Mouse (Mus musculus): ENCODE measurements around the gene Rbms3. TPM values are rescaled to one million over a fixed set of nuclear protein-coding genes. Genes with fewer than 3 reads are reported as not detected.

The Rbms3 gene
- total RNA-seq, 2 experiments from 2014 or later, result 10.9 to 11.6 TPM

DNA sequence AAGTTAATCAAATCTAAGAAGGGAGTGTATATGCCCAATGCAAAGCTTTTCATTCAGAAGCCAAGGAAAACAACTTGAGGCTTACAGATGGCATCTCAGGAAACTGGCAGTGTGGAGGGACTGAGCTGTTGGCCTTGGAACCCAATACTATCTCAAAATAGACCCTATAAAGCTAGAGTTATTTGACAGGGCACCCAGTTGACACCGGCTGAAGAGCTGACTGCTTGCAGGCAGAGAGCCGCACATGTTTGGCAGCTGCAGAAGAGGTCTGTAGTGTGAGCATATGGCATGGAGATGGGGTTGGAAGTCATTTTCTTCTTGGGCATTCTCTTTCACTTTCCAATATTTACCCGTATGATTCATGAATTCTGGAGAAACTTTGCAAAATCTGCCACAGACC lies 616.3 kb downstream of the Rbms3 start:
- no peak for DNase-seq
- intact Hi-C loops (cut with DNase I), result no loop called here

- DNase-seq, result no peak
- intact Hi-C loops (cut with DNase I), result no loop called here
Observed at GRCm38 (mm10) chr9:117010801-117011200, 618.9 kb downstream of the Rbms3 start.

GRCm38 (mm10) chr9:117008194-117008593 lies 621.5 kb downstream of the Rbms3 start:
- no peak for DNase-seq

GRCm38 (mm10) chr9:117002083-117002482 lies 627.6 kb downstream of the Rbms3 start:
- no peak for DNase-seq
- intact Hi-C loops (cut with DNase I), result no loop called here

More at GRCm38 (mm10) chr9:117008194-117008593, 621.5 kb downstream of the Rbms3 start:
- intact Hi-C loops (cut with DNase I), result no loop called here

- no peak for DNase-seq
- intact Hi-C loops (cut with DNase I), result no loop called here
Observed at GRCm38 (mm10) chr9:116999186-116999585, 630.5 kb downstream of the Rbms3 start.

DNA sequence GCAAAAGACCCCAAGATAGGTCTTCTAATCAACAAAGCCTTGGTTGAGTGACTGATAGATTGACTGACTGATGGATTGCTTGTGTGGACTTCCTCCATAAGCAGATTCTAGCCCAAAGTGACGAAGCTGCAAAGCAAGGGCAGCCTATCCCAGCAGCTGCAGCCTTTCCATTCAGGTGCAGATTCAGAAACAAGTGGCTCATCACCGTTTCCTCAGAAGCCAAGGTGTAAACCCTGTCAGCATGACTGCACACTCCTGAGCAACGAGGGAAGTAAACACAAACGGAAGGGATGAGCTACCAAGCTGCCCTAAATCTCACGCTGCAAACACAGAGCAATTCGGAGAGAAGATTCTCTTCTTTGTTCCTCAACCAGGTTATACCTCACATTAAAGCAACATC lies 639.4 kb downstream of the Rbms3 start:
- intact Hi-C loops (cut with DNase I), result no loop called here
- DNase-seq, result no peak

- intact Hi-C loops (cut with DNase I), result no loop called here
Observed at GRCm38 (mm10) chr9:116980801-116981200, 648.9 kb downstream of the Rbms3 start.

GRCm38 (mm10) chr9:116977428-116977827 lies 652.3 kb downstream of the Rbms3 start:
- intact Hi-C loops (cut with DNase I), result no loop called here
- DNase-seq, result no peak

More at GRCm38 (mm10) chr9:116980801-116981200, 648.9 kb downstream of the Rbms3 start:
- DNase-seq, result no peak

DNA sequence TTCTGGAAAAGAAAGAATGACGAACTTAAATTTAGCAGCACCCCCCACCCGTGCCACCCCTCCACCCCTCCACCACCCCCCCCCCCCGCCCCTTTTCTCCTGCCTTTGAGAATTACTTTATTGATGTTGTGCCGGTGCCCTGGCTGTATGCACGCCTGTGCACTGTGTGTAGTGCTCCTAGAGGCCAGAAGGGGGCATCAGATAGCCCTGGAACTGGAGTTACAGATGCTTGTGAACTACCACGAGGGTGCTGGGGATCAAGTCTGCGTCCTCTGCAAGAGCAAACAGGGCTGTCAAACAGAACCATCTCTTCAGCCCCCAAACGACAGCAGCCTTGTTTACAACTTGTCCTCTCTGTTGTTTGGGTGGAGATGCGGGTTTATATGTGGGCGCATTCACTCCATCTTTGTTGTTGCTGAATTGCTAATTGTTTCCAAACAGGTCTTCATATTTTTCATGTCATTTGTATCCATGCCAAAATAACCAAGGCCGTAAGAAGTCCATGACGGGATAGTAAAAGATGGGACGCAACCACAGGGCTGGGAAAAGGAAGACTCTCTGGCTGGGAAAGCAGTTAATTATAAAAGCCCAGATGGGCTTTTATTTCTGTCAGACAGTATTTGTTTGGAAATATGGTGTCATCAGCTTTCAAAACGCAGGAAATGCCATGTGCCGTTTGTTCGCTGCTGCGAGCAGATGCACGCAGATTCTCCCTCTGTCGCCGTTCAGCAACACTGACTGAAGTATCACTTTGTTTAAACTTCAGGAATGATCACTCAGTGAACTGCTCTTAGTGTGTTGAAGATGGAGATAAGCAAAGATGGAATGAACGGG lies 652.9 kb downstream of the Rbms3 start:
- intact Hi-C loops (cut with DNase I), result no loop called here
- no peak for DNase-seq

- intact Hi-C loops (cut with DNase I), result no loop called here
- DNase-seq, result no peak
Observed at GRCm38 (mm10) chr9:116975269-116975668, 654.4 kb downstream of the Rbms3 start.

GRCm38 (mm10) chr9:116974134-116974533 lies 655.6 kb downstream of the Rbms3 start:
- intact Hi-C loops (cut with DNase I), result no loop called here
- no peak for DNase-seq

GRCm38 (mm10) chr9:116973594-116973993 lies 656.1 kb downstream of the Rbms3 start:
- intact Hi-C loops (cut with DNase I), result no loop called here
- DNase-seq, result peak; percentile 10 to 19

DNA sequence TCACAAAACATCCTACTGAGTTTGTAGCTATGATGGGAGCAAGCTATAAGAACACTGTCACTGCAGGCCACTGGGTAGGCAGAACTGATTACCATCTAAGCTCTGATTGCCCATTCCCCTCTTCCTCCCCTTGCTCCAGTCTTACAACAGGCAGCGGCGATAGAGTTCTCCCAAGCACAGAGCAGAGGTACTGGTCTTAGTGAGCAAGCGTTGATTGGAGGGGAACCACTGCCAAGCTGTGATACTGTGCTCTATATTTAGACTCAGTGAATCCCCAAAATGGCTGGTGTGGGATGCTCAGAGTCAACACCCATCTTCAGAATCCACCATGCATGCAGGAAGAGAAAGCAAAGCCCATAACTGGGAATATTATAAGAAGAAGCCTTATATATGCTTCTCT lies 662.4 kb downstream of the Rbms3 start:
- DNase-seq, result no peak
- intact Hi-C loops (cut with DNase I), result no loop called here

- intact Hi-C loops (cut with DNase I), result no loop called here
- DNase-seq, result no peak
Observed at GRCm38 (mm10) chr9:116965691-116966090, 664.0 kb downstream of the Rbms3 start.

GRCm38 (mm10) chr9:116956156-116956555 lies 673.6 kb downstream of the Rbms3 start:
- intact Hi-C loops (cut with DNase I), result no loop called here
- DNase-seq, result no peak

DNA sequence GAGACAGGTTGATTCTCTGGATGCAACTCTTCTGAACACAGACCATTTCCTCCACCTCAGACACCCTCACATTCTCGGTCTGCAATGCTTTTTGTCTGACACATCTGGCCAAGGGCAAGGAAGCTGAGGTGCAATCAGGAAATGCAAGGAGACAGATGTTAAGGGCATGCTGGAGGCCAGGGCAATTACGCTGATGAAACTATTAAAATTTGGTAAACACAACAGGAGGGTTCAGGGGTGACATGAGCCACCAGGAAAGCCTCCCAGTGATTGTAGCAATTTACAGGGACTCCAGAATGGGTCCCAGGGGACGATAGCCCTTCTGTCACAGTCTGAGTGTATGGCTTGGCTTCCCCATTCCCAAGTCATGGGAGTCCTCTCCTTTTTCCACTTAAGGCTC lies 681.5 kb downstream of the Rbms3 start:
- DNase-seq, result no peak
- intact Hi-C loops (cut with DNase I), result no loop called here

GRCm38 (mm10) chr9:116947369-116947768 lies 682.3 kb downstream of the Rbms3 start:
- intact Hi-C loops (cut with DNase I), result no loop called here
- no peak for DNase-seq

GRCm38 (mm10) chr9:116946787-116947186 lies 682.9 kb downstream of the Rbms3 start:
- intact Hi-C loops (cut with DNase I), result no loop called here
- no peak for DNase-seq

- DNase-seq, result no peak
- intact Hi-C loops (cut with DNase I), result no loop called here
Observed at GRCm38 (mm10) chr9:116945689-116946088, 684.0 kb downstream of the Rbms3 start.

DNA sequence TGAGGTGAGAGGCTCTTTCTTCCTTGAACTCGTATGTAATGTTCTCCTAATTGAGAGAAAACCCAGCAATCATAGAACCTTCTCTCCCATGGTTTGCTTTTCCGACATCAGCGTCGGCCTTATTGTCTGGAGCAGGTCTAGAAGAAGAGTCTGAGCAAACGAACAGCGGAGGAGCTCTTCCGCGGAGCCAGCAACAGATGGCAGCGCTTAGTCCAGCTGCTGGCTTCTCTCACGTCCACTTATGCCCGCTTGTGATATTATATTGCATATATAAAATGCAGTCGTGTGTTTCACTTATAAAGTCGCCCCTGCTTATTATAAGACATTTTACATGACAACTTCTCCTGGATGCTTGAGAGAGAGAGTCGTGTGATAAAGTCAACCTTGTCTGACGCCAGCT lies 685.8 kb downstream of the Rbms3 start:
- DNase-seq, result no peak
- intact Hi-C loops (cut with DNase I), result no loop called here

DNA sequence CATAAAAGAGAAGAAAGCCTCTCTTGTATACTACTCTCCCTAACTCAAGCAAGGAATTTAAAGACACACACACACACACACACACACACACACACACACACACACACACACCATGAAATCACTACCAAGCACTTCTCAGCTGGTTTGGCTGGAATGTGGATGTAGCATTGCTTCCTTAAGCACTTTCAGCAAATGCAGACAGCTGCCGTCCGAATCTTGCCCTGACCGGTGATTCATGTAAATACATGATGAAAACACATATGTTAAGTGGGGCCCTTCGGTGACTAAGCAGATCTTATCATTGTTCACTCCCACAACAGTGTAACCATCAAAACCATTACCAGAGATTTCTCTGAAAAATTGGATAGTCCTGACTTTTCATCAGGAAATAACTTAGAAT lies 688.6 kb downstream of the Rbms3 start:
- intact Hi-C loops (cut with DNase I), result no loop called here
- no peak for DNase-seq

DNA sequence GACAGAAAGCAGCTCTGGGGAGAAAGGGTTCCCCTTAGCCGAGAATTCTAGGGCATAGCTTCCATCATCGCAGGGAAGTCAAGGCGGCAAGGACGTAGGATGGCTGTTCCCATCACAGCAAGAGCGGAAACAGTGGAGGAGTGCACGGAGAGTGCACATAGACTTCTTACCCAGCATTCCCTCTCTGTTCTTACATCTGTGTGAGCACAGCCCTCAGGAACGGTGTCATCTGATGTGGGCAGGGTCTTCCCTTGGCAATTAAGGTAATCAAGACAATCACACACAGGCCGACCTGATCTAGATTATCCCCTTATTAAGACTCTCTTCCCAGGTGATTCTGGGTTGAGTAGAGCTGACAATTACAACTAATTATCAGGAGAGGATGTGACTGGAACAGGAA lies 689.0 kb downstream of the Rbms3 start:
- DNase-seq, result no peak
- intact Hi-C loops (cut with DNase I), result no loop called here

GRCm38 (mm10) chr9:116928338-116928737 lies 701.4 kb downstream of the Rbms3 start:
- intact Hi-C loops (cut with DNase I), result no loop called here
- DNase-seq, result no peak
